Mouse (Mus musculus): ENCODE data around the gene Zfp704.

- TF ChIP-seq GATA1 (IDR thresholded peaks at IDR 0.05; ENCODE audit: borderline replicate concordance, low read length) (no peak), FLI1 (IDR thresholded peaks at IDR 0.05; ENCODE audit: low read length) (no peak)
Measured at GRCm38 (mm10) chr3:9546882-9547620, 62.8 kb downstream of the Zfp704 start.

Measured in megakaryocyte, embryonic 14.5 days (primary cell).